Mouse (Mus musculus) lung, postnatal 0 days (tissue): Measurements from ENCODE around the gene Galp.

Experiments used
- CTCF ChIP-seq: IDR thresholded peaks from 2 replicates; pipeline ENCODE4 v1.5.1; 2016; ENCODE audit warnings: antibody characterized with exemption, mild to moderate bottlenecking
- EP300 ChIP-seq: IDR thresholded peaks from 2 replicates; pipeline ENCODE4 v1.6.1; 2016; ENCODE audit warnings: antibody characterized with exemption, mild to moderate bottlenecking, control low read depth

DNA sequence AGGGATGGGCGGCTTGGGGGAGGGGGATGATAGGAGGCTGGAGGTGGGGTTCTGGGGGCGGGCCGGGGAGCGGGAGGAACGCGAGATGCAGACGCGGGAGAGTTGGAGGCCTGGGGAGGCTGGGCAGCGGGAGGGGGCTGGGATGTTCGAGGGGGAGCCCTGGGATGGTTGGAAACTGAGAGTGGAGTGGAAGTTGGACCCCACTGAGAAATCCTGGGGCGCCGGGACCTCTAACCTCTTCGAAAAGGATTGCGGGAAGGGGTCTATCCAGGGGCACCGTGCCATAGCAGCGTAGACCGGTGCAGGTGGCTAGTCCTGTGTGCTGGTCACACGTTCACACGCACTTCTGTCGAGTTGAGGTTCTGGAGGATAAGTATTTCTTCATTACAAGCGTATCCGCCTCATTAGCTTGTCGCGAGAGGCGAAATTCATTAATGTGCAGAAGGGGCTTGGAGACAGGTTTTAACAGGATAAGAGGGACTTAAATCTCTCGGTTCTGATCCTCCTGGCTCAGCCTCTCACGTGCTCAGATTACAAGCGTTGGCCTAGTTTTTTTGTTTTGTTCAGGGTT lies 24.1 kb upstream of the Galp start:
- no peak for TF ChIP-seq EP300
- no peak for TF ChIP-seq CTCF
